Mouse (Mus musculus) MEL (cell line): ENCODE data around the gene Iqca.

Source experiments
- CTCF ChIP-seq, 3 experiments: IDR thresholded peaks in 2 of 3; conservative IDR thresholded peaks in 1 of 3; 2 replicates each; pipeline ENCODE4 v1.5.1; 2011 to 2012; ENCODE audit warnings: low read length in 3 of 3, low read depth in 2 of 3, mild to moderate bottlenecking in 2 of 3, improper control_type of control experiment in 1 of 3, inconsistent platforms in 1 of 3, mixed read lengths in 1 of 3, moderate library complexity in 1 of 3; ENCODE audit not compliant: control insufficient read depth in 1 of 3, insufficient read depth in 1 of 3, poor library complexity in 1 of 3, severe bottlenecking in 1 of 3
- EP300 ChIP-seq, 2 experiments: IDR thresholded peaks; 2 replicates each; pipeline ENCODE4 v1.6.1; 2011; ENCODE audit warnings: improper control_type of control experiment in 2 of 2, low read length in 2 of 2, low read depth in 1 of 2, mild to moderate bottlenecking in 1 of 2
- ETS1 ChIP-seq: IDR thresholded peaks from 2 replicates; pipeline ENCODE4 v1.6.1; 2012; ENCODE audit warnings: low read depth, mild to moderate bottlenecking, inconsistent platforms, low read length, improper control_type of control experiment, moderate library complexity
- GABPA ChIP-seq: IDR thresholded peaks from 2 replicates; pipeline ENCODE4 v1.6.1; 2012; ENCODE audit warnings: low read depth, mild to moderate bottlenecking, inconsistent platforms, low read length, improper control_type of control experiment, moderate library complexity
- MAX ChIP-seq: IDR thresholded peaks from 2 replicates; pipeline ENCODE4 v1.6.1; 2011; ENCODE audit warnings: low read length, improper control_type of control experiment
- MAZ ChIP-seq: IDR thresholded peaks from 2 replicates; pipeline ENCODE4 v1.6.1; 2012; ENCODE audit warnings: low read depth, mild to moderate bottlenecking, inconsistent platforms, low read length, improper control_type of control experiment
- MEF2A ChIP-seq: IDR thresholded peaks from 2 replicates; pipeline ENCODE4 v1.6.1; 2014; ENCODE audit warnings: low read depth, mild to moderate bottlenecking, inconsistent platforms, low read length, improper control_type of control experiment; ENCODE audit not compliant: poor library complexity, insufficient replicate concordance, severe bottlenecking; ENCODE audit errors: extremely low read depth
- MXI1 ChIP-seq: IDR thresholded peaks from 2 replicates; pipeline ENCODE4 v1.6.1; 2011; ENCODE audit warnings: mild to moderate bottlenecking, low read depth, low read length, improper control_type of control experiment
- POLR2A ChIP-seq, 2 experiments: IDR thresholded peaks; 2 replicates each; pipeline ENCODE4 v1.6.1; 2011 to 2012; ENCODE audit warnings: low read length in 2 of 2, mild to moderate bottlenecking in 2 of 2, control low read depth in 1 of 2, improper control_type of control experiment in 1 of 2, low read depth in 1 of 2, moderate library complexity in 1 of 2; ENCODE audit not compliant: control insufficient read depth in 1 of 2, insufficient read depth in 1 of 2, poor library complexity in 1 of 2
- UBTF ChIP-seq: IDR thresholded peaks from 2 replicates; pipeline ENCODE4 v1.6.1; 2012; ENCODE audit warnings: low read depth, mild to moderate bottlenecking, inconsistent platforms, low read length, improper control_type of control experiment, moderate library complexity, borderline replicate concordance; ENCODE audit not compliant: insufficient read depth
- USF1 ChIP-seq: IDR thresholded peaks from 2 replicates; pipeline ENCODE4 v1.6.1; 2014; ENCODE audit warnings: low read depth, mild to moderate bottlenecking, inconsistent platforms, low read length, improper control_type of control experiment, moderate library complexity
- ZKSCAN1 ChIP-seq: IDR thresholded peaks from 2 replicates; pipeline ENCODE4 v1.6.1; 2012; ENCODE audit warnings: low read depth, mild to moderate bottlenecking, inconsistent platforms, low read length, improper control_type of control experiment, moderate library complexity
- ZNF384 ChIP-seq: IDR thresholded peaks from 2 replicates; pipeline ENCODE4 v1.6.1; 2012; ENCODE audit warnings: low read depth, mild to moderate bottlenecking, inconsistent platforms, low read length, improper control_type of control experiment

DNA sequence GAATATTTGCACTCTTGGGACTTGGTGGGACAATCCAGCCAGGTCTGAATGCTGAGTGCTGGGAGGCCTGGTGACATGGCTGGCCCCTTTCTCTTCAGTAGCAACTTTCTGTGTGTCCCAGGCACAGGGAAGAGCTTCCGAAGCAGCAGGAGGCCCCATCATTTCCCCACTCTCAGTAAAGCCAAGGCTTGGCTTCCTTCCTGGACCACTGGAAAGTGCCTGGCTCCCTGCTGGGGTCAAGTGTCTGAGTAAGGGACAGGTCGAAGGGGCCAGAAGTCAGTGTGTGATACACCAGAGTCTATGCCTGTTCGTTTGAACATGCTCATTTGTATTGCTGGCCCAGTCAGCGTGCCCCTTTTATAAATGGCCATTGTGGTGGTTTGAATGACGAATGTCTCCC, 152.2 kb downstream of the Iqca start:
- TF ChIP-seq POLR2A (IDR thresholded peaks at IDR 0.05; ENCODE audit: control insufficient read depth in 1 of 2, insufficient read depth in 1 of 2, low read depth in 1 of 2, low read length in 2 of 2, poor library complexity in 1 of 2) (no peak), CTCF (IDR thresholded peaks at IDR 0.05 in 2 of 3, conservative IDR thresholded peaks at IDR 0.05 in 1 of 3; ENCODE audit: control insufficient read depth in 1 of 3, insufficient read depth in 1 of 3, low read depth in 2 of 3, low read length in 3 of 3, poor library complexity in 1 of 3, severe bottlenecking in 1 of 3) (no peak), USF1 (no peak), ETS1 (no peak), ZKSCAN1 (no peak), UBTF (no peak), MXI1 (no peak), EP300 (IDR thresholded peaks at IDR 0.05; ENCODE audit: low read depth in 1 of 2, low read length in 2 of 2) (no peak), MAZ (no peak), MEF2A (no peak), MAX (no peak), ZNF384 (no peak), GABPA (no peak)
